Mouse (Mus musculus): ENCODE measurements around the gene Gpr137. TPM values are rescaled to one million over a fixed set of nuclear protein-coding genes. Genes with fewer than 3 reads are reported as not detected.

Gpr137 gene
- total RNA-seq (2021): 43.0 and 43.3 TPM in 2 replicates
- long read RNA-seq, experiment 1, transcript Gpr137-205 (7 exons, 1,858 nt): major isoform, 6 of 23 reads
- long read RNA-seq, experiment 1, partial matches to known transcripts: 4 of 23 reads
- long read RNA-seq, experiment 1, other reads (novel, unspliced or antisense): 11 of 23 reads
- long read RNA-seq, experiment 2, transcript Gpr137-205 (7 exons, 1,858 nt): major isoform, 5 of 14 reads
- long read RNA-seq, experiment 2, partial matches to known transcripts: 5 of 14 reads
- long read RNA-seq, experiment 2, other reads (novel, unspliced or antisense): 4 of 14 reads

DNA sequence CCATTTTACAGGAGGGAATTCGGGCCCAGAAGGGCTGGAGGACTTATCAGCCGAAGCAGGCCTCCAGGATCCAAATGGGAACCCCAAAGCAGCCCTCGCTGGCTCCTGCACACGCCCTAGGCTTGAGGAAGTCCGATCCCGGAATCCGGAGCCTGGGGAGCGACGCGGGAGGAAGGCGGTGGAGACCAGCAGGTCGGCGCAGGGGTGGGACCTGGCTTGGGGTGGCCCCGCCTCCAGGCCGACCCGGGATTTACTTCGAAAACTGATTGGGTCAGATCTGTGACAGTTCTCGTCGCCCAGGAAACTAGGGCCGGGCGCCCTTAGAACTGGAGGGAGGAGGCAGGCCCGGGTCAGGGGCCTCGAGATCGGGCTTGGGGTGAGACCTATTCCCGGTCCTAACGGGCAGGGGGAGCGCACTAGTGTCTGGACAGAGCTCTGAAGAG lies at the start of gene Gpr137:
Gene Gpr137 (minus strand): TSS at position 232 of the 443 bp plus-strand sequence.
- DNase-seq: peak; percentile 98

DNA sequence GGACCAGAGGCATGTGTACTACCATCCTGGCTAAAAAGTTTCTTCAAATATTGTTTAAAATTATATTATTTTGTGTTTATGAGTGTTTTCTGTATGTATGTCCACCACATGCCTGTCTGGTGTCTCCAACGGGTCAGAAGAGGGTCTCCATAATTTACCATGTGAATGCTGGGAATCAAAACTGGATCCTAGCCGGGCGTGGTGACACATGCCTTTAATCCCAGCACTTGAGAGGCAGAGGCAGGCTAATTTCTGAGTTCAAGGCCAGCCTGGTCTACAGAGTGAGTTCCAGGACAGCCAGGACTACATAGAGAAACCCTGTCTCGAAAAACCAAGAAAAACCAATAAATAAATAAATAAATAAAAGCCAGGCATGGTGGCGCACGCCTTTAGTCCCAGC lies 48.9 kb upstream of the Gpr137 start:
- peak; percentile 5 for DNase-seq

DNA sequence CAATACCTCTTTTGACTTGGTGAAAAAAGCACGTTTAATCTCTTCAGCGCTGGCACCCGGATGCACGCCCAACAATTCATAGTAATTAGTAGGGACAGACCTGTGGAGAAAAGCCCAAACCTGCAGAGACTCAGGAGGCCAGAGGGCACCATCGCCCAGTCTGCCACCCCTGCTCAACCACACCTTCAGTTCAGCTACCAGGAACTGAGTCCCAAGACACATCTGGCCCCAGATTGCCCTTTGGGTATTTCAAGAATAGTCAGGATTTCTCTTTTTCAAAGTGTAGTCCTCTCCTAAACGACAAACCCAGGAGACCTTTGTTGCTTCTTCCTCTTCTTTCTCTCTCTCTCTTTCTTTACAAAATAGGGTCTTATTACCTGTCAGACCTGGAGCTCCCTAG lies 48.4 kb upstream of the Gpr137 start:
- no peak for DNase-seq

DNA sequence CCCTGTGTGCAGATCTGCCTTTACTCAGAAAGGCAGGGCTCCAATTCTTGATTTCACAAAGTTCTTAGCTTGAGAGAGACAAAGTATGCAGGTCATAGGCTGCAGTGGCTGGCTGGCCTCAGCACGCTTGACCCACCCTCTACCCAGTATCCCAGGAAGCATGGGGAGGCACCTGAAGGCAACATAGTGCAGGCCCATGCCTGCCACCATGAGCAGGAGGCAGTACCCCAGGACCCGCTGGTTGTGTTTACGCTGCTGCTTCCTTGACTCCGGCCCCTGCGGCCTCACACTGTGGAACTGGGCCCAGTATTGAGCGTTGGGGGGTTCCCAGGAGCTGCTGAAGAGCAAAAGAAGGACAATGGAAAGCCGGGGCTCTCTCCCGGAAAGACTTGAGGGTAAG lies 47.0 kb upstream of the Gpr137 start:
- DNase-seq: peak; percentile 7

DNA sequence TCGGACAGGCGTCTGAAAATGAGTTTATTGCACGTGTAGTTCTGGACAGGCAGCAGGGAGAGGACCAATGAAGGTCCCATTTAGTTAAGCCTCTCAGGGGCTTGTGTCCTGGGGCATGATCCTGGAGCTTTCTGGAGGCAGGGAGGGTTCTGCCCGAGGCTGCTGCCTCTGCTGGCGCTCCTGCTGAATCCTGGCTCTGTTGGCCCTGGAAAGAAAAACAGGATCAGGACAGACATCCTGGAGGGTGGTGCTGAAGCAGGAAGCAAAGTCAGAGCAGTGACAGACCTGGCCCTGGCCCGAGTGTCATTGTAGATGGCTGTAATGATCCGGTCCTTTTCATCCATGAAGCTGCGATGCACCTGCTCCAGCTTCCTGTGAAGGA lies 45.6 kb upstream of the Gpr137 start:
- DNase-seq: peak; percentile 50

DNA sequence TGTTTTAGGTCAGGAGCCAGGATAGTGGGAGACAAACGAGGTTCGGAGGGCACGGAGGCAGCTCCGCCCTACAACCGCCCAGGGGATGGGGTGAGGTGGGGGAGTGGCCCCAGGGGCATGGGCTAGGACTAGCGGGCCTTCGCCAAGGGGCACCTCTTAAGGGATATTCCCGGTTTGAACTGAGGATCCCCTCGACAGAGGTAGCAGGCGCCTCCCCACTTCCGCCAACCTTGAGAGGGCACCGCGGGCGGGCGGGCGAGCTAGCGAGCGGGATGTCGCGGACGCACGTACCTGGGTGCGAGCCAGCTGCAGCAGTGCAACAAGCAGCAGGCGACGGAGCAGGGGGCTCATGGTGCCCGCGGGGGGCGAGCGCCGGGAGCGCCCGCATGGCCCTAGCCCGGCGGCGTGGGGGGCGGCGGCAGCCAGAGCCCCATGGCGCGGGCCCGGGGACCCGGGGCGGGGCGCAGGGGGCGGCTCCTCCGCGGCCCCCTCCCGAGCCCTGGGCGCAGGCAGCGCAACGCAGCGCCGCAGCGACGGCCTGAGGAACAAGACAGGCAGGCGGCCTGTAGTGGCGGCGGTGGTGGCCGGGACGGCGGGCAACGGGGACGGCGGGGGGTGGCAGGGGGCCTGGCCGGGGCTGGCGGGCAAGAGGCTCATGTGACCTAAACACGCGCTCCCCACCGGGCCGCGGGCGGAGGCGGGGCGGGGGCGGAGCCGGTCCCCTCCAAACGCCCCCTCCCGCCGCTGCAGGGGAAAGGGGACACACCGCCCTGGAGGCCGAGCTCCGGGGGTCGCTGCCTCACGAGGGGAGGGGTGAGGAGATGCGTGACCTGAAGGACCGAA lies 45.0 kb upstream of the Gpr137 start, which contains the start of gene Vegfb:
Gene Vegfb (minus strand): TSS at position 591 of the 843 bp plus-strand sequence.
- peak; percentile 85 for DNase-seq

DNA sequence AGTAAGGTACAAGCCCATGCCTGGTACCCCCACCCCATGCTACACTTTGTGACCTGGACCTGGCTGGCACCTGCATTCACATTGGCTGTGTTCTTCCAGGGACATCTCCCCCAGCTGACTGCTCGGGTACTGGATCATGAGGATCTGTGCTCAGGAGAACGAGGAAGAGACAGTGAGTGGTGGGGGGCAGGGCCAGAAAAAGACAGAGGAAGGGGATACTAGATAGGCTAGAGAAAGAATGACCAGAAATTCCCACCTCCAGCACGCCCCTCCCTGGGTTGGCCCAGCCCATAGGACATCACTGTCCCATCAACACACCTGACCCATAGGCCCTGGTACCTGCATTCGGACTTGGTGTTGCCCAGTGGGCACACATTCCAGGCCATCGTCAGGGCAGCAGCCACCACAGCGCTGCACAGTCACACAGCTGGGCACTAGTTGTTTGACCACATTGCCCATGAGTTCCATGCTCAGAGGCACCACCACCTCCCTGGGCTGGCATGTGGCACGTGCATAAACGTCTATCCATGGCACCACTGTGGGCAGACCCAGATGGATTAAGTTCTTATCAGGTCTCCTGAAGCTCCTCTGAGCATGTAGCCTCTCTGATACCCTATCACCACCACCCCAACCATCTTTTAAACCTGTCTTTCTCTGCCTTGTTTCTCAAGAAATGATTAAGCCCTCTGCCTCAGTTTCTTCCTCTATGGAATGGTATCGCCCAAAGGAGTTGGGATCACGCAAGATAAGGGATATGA lies 43.9 kb upstream of the Gpr137 start:
- DNase-seq: no peak

DNA sequence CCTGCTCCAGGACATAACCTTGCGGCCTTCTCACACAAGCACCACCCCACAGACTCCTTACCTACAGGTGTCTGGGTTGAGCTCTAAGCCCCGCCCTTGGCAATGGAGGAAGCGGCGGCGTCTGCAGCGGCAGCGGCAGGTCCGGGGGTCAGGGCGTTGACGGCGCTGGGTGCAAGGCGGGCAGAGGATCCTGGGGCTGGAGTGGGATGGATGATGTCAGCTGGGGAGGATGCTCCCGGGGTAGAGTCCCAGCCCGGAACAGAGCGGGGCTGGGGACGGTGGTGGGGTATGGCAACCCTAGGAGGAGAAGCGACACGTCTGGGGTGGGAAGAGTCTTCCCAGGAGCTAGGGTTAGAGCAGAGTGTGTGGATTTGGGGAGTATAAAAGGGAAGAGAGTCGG lies 43.0 kb upstream of the Gpr137 start:
- no peak for DNase-seq

DNA sequence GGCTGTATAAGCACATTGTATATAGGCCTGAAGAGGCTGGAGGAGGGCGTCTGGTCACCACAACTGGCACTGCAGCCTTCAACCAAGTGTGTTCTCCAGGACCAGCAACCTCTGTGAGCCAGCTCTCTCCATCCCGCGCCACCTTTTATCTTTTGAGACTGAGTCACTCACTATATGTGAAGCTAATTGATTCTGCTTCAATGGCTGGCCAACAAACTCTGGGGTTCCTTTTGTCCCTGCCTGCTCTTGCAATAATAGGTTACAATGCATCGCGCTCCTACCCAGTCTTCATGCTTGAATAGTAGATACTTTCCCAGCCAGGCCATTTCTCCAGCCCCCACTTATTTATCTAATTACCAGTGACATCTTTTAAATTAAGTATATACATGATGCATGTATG lies 41.3 kb upstream of the Gpr137 start:
- no peak for DNase-seq

DNA sequence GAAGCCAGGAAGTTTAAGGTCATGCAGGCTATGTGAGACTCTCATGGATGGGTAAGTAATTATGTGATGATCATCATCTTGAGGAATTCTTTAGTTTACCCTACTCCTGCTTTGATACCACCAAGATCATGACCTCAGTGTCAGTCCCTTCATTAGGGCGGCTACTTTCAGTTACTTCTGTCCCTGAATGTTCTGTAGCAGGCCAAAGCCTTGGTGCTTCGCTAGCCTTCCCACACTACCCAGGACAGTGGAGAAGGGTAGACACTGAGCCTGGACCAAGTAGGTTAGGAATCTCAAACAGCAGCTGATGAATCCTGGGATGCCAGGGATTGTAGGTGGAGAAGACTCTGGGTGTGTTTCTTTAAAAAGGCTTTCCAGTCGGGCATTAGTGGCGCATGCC lies 39.2 kb upstream of the Gpr137 start:
- no peak for DNase-seq

DNA sequence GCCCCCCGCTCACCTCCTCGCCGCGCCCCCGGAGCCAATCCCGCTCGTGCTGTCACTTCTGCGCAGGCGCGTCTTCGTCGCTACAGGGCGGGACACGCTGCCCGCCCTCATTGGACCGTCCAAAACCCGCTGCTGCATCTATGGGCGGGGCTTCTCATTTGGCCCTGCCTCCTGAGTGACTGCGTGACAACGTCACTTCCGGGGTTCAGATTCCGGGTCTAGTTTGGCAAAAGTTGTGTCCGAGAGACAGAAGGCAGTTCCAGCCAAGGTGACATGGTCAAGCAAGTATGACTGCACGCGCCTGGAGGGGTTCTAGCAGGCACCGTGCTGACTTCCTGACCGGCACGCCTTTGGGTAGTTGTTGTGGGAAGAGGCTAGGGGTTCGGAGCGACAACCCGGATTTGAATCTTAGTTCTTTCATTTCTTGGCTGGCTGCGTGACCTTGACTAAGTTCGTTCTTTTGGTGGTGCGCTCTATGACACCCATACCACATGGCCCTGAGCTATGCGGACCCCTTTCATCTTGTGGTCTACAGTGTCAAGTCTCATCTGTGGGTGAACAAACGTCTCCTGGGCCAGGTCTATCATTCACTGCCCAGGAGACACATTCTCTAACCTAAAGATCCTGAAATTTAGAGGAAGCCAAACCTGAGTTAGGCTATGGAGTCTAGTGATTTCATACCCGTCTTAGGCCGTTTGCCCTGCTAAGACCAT lies 38.3 kb upstream of the Gpr137 start, which contains the start of gene Fkbp2:
Gene Fkbp2 (minus strand): TSS at position 121 of the 713 bp plus-strand sequence.
- DNase-seq: peak; percentile 99

DNA sequence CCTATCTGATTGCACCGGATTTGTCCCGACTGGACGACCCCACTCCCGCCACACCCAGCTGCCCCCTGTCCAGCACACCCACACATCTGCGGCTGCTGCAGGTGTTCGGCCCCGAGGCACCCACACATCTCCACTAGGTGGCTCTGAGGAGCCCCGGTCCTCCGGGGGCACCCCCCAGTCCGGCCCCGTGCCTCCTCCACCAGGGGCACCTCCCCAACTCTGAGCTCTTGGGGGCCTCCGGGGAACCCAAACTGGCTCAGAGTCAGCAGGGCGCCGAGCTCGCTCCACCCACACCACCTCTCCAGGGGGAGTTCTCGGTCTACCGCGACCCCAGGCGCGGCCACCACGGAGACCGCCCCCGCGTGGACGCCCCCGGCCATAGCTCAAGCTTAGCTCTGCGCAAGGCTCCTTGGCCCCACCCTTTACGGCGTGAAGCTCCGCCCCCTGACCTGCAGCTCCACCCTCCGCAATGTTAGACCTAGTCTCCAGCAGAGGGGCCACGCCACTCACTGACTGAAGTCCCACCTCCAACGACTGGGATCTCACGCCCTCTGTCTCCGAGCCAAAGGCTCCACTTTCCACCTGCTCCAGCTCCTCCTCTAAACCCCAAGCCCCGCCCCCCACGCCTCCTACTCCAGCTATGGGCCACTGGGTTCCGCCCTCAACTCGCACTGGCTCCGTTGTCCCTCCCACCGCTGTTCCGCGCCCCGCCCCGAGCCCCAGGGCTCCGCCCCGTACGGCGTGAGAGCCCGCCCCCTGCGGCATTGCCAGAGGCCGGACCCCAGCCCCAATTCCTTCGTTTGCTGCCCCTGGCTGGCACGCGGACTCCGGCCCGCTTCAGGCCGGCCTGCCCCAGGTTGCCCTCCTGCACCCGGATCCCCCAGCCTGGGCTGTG lies 37.5 kb upstream of the Gpr137 start:
- peak; percentile 100 for DNase-seq

DNA sequence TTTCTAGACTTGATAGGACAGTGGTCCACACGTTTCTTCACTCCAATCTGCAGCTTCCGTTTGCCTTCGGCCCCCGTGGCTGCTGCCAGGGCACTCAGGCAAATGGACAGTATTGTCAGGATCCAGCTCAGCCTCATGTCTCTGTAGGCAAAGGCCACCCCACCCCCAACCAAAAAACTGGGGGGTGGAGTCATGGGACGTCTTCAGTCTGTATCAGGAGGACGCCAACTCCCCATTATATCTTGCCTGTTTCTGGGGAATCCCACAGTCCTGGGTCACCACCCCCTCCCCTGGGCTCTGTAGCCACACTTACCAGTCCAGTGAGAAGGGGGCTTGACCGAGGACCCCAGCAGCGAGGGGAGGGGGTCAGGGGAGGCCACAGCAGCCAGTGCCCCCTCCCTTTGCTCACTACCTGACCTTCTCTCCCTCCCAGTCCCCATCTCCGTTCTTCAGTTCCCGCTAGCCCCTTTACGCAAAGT lies 36.8 kb upstream of the Gpr137 start:
- peak; percentile 70 for DNase-seq

DNA sequence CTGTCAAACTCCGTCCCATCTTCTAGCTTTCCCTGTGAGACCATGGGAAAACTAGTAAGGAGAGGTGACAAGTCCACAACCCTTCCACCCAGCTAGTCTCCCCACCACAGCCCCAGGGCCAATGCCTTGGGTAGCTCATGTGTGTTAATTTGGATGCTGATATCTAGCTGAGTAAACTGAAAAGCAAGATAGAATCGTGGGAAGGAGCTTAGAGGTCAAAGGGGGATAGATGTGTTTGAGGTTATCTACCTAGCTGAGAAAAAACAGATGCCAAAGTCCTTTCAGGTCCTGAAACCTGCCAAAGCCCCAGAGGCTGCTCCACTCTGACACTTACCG lies 36.3 kb upstream of the Gpr137 start:
- DNase-seq: no peak

DNA sequence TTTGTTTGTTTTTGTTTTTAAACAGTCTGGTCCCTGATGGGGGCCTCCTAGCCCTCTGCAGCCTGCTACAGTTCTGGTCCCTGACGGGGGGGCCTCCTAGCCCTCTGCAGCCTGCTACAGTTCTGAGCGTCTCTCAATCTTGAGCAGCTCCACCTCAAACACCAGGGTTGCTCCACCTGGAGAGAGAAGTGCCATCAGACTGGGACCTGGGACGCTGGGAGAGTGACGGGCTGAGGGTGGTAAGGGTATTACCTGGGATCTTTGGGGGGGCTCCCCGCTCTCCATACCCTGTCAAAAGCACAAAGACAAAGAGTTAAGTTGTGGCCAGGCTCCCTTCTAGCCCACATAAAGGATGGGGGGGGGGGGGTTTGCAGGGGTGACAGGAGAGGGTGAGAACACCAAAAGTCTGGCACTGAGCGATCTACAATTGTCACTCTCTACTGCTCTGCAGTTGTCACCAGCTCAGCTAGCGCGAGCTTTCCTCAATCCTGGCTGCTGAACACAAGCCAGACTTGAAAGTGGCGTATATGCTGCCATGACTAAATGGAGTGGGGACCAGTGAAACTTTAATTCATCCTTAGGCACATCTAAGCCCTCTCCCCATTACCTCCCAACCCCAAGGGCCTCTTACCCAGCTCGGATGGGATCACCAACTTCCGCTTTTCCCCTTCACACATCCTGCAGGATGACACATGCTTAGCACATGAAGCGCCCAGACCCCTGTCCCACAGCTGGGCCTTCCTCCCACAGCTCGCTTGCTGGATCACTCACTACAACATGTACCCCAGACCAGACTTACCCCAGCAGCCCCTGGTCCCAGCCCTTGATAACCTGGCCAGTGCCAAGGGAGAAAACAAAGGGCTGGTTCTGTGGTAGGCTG lies 35.7 kb upstream of the Gpr137 start:
- DNase-seq: no peak

DNA sequence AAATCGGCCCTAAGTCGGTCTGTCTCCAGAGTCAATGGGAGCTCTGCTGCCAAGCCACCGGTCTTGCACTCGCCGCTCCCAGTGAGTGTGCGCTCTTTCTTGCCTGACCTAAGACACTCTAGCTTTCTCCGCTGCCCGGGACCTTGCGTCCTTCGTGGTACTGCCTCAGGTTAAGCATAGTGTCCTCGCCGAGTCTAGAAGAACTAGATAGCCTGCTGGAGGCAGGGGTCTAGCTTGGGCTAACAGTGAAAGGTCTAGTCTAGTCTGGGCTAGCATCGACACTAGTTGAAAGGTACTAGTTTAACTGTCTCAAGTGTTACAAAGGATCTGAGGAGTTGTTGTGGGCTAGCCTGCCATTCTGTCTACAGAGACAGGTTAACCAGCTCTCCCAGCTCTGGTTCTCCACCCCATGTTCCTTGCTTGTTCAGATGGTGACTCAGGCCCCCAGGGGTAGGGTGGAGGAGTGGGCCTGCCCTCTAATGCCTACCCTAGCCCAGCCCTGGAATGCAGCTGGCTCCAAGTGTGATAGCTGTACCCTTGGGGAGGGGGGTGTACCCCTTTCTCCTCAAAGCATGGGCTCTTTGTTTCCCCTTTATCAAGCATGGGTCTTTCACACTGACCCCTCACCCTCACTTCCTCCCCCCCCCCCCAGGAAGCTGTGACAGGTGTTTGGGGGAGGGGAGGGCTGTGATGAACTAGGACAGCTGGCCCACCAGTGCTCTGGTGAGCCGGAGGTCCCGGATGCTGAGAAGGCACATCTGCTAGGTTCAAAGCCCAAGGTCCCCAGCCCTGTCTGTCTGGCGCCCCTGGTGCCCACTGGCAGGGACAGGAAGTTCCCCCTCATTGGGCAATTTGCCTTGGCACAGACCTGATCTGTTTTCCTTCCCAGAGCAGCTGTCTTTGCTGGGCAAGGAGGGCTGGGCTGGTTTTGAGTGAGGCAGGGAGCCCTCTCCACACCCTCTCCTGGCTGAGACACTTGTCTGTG lies 33.5 kb upstream of the Gpr137 start, which contains the start of gene Plcb3:
Gene Plcb3 (minus strand): TSS at position 934 of the 985 bp plus-strand sequence.
- DNase-seq: peak; percentile 91

DNA sequence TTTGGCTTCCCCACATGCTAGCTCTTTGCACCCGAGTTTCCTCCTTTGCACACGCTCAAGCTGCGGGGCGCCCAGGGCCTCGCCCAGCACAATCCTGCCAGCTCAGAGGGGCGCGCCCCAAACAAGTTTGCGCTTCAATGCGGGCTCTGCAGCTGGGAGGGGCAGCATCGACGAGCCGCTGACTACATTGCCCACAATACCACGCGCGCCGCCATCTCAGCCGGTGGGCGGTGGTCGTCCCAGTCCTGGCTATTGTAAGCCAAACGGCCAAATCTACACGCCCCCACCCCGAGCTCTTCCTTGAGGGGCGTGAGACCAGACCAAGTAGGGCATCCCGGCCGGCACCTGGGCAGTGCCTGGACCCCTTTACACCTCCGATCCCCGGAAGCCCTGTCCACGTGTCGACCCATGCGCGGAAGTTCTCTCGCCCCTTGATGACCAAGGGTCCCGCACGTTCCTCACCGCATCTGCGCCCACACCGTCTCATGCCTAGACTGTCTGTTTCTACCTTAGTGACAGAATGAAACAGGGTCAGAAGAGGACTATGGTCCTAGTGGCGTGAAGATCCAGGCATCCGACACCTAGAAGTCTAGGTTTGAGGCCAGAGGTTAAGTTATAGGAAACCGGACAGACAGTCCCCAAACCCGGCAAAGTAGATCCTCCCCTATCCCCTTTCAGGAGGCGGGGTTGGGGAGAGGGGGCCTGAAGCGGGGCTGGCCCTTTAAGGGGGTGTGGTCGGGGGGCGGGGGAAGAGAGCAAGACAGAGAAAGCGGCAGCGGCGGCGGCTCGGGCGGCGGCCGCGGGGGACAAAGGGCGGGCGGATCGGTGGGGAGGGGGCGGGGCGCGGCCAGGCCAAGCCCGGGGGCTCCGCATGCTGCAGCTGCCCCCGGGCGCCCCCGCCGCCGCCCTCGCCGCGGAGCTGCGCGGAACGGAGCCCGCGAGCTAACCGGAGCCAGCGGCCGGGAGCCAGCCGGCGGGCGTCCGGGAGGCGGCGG lies 32.2 kb upstream of the Gpr137 start, which contains the start of gene Ppp1r14b:
Gene Ppp1r14b (plus strand): TSS at position 758 of the 995 bp plus-strand sequence.
- peak; percentile 93 for DNase-seq

Measured in adrenal gland, postnatal 14 days (tissue).